Mouse (Mus musculus) hindbrain, embryonic 11.5 days (tissue): ENCODE measurements around the gene Jmjd1c. TPM values are rescaled to one million over a fixed set of nuclear protein-coding genes. Genes with fewer than 3 reads are reported as not detected.

Experiments used
- ATAC-seq: fragments of 200-750 bp; cut with Nextera tagmentation; 2 replicates; pipeline ENCODE4 v1.8.0; 2017; ENCODE audit warnings: mild to moderate bottlenecking, moderate TSS enrichment, moderate library complexity; ENCODE audit not compliant: low FRiP score
- DNase-seq: peaks from one replicate; pipeline ENCODE4 v3.0.0-alpha.2; 2015; ENCODE audit warnings: low spot score
- H3K27ac ChIP-seq: fragments of 300-500 bp; sonication (generic); 2 replicates; pipeline ENCODE4 v1.5.1; 2014; ENCODE audit warnings: mild to moderate bottlenecking, low read depth, low read length
- H3K27me3 ChIP-seq: fragments of 300-500 bp; sonication (generic); 2 replicates; pipeline ENCODE4 v1.6.1; 2014; ENCODE audit warnings: mild to moderate bottlenecking, low read length, moderate library complexity, mixed read lengths; ENCODE audit not compliant: control insufficient read depth, insufficient read depth
- H3K36me3 ChIP-seq: fragments of 300-500 bp; sonication (generic); 2 replicates; pipeline ENCODE4 v1.6.1; 2014; ENCODE audit warnings: mild to moderate bottlenecking, low read length, moderate library complexity, mixed read lengths; ENCODE audit not compliant: control insufficient read depth, insufficient read depth
- H3K4me1 ChIP-seq: fragments of 300-500 bp; sonication (generic); replicated peaks from 2 replicates; pipeline ENCODE4 v1.6.1; 2014; ENCODE audit warnings: low read length, mixed read lengths; ENCODE audit not compliant: control insufficient read depth, insufficient read depth
- H3K4me2 ChIP-seq: fragments of 300-500 bp; sonication (generic); replicated peaks from 2 replicates; pipeline ENCODE4 v1.6.1; 2014; ENCODE audit warnings: mild to moderate bottlenecking, low read depth, low read length
- H3K4me3 ChIP-seq: fragments of 300-500 bp; sonication (generic); 2 replicates; pipeline ENCODE4 v1.5.1; 2014; ENCODE audit warnings: low read depth, low read length
- H3K9ac ChIP-seq: fragments of 300-500 bp; sonication (generic); 2 replicates; pipeline ENCODE4 v1.6.1; 2014; ENCODE audit warnings: low read depth, low read length
- H3K9me3 ChIP-seq: fragments of 300-500 bp; sonication (generic); 2 replicates; pipeline ENCODE4 v1.6.1; 2016; ENCODE audit warnings: low read length; ENCODE audit not compliant: control insufficient read depth
- WGBS: fragments of 180-500 bp; shearing (Covaris S2); extraction: QIAGEN DNeasy Blood & Tissue Kit; methylation state at CpG from one replicate; pipeline ENCODE4 v1.1.7; 2014; 5-methylcytosine and 5-hydroxymethylcytosine counted together
- polyA plus RNA-seq: library from polyadenylated mRNA; unstranded; fragments of >200 nt; fragmentation: Nextera tagmentation; extraction: Ambion mirVana; gene quantifications from 2 replicates; pipeline ENCODE4 v1.2.1, GENCODE M21; 2014

Gene Jmjd1c
- polyA plus RNA-seq, 1 experiment from 2014 or later: 63.8 TPM

DNA sequence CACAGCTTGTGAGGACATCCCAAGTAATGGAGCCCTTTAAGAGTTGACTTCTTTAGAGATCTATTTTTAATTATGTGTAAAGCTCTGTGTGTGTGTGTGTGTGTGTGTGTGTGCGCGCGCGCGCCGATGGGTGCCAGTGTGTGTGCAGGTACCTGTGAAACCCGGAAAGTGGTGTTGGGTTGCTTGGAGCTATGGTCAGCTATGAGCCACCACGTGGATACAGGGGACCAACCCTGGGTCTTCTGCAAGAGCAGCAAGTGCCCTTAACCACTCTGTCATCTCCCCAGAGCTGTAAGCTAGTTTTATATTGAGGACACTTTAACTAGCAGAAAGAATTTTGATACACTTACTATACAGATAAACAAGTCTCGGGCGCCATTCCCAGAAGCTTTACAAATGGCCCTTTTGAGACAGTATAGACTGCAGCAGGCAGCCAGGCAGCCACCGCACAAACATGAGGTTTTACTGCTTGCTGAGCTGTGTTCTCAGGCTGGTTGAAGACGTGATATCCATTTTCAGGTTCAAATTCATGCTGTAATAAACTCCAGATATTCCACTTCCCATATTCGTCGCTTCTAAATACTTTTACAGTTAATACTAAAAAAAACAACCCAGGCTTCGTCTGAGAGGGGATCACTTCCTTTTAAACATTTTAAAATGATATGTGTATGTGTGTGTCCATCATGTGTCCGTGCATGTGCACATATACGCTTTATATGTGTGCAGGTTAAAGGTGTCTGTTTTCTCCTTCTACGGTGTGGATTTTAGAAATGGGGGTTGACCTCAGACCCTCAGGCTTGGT is 14.5 kb upstream of the Jmjd1c start:
- H3K36me3 ChIP-seq: no peaks in the 10 kb centered on the region
- no peaks in the 10 kb centered on the region for H3K27me3 ChIP-seq
- H3K4me3 ChIP-seq: no peak overlapping the region
- H3K9me3 ChIP-seq: no peaks in the 10 kb centered on the region
- DNase-seq: no peak
- 85% methylated on average over 18 of the region's 18 CpGs for WGBS
- no peak overlapping the region for H3K27ac ChIP-seq
- no peak for ATAC-seq
- H3K4me1 ChIP-seq: 0 out of 2 replicates have a peak, but pooled peaks cover 2% of the 10 kb centered on the region
- no peak overlapping the region for H3K9ac ChIP-seq
- H3K4me2 ChIP-seq: no peak overlapping the region

DNA sequence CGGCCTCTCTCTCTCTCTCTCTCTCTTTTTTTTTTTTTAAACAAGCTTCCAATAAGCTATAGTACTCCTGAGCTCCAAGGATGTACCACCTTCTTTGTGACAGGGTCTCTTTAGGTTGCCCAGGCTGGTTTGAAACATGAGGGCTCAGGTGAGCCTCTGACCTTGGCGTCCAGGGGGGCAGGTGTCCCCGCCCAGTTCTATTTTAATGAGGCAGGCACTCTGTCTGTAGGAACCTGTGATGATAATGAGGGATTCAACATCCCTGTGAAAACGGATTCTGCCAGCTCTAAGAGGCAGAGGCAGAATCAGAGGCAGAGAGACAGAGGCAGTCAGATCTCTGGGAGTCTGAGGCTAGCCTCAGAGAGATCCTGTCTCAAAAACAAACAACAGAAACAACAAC is 13.4 kb upstream of the Jmjd1c start:
- no peak for DNase-seq
- Histone ChIP-seq H3K36me3 (no peaks in the 10 kb centered on the region), H3K4me2 (no peak overlapping the region), H3K4me1 (0 out of 2 replicates have a peak, but pooled peaks cover 2% of the 10 kb centered on the region), H3K27ac (no peak overlapping the region), H3K9me3 (no peaks in the 10 kb centered on the region), H3K4me3 (no peak overlapping the region), H3K27me3 (no peaks in the 10 kb centered on the region), H3K9ac (no peak overlapping the region)
- 83% methylated on average over 4 of the region's 4 CpGs for WGBS
- no peak for ATAC-seq

DNA sequence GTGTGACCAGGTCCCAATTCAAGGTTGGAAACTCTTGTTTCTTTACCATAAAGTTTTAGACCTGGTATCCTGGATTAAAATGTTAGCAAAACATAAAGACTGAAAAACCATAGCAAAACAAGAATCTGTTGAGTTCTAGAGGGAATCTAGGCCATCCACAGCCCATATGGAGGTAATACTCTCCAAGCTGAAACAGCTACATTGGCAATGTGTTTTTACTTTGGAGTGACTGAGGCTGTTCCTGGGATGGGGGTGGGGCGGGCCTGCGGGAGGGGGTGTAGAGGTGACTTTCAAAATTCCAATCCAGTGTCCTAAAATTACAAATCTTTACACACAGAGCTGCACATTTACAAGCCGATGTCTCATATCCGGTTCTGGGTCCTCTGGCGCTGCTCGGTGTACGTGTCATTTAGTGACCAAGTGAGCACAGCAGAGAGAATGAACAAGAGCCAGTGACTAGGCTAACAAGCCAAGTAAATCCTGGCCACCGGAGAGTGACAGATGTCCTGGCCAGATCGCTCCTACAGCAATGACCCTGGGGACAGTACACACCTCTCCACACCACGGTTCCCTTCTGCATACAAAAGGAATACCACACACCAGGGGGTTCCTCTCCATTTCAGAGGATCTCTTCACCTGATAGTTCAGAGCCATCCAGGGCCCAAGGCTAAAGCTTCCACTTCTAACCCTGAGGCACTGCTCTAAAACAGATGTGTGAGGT is 12.3 kb upstream of the Jmjd1c start:
- no peak overlapping the region for H3K4me3 ChIP-seq
- no peaks in the 10 kb centered on the region for H3K27me3 ChIP-seq
- H3K9me3 ChIP-seq: no peaks in the 10 kb centered on the region
- H3K36me3 ChIP-seq: no peaks in the 10 kb centered on the region
- no peak overlapping the region for H3K27ac ChIP-seq
- H3K9ac ChIP-seq: no peak overlapping the region
- ATAC-seq (no peak), DNase-seq (no peak)
- 0 out of 2 replicates have a peak, but pooled peaks cover 2% of the 10 kb centered on the region for H3K4me1 ChIP-seq
- no peak overlapping the region for H3K4me2 ChIP-seq
- WGBS: 65% methylated on average over 10 of the region's 10 CpGs

DNA sequence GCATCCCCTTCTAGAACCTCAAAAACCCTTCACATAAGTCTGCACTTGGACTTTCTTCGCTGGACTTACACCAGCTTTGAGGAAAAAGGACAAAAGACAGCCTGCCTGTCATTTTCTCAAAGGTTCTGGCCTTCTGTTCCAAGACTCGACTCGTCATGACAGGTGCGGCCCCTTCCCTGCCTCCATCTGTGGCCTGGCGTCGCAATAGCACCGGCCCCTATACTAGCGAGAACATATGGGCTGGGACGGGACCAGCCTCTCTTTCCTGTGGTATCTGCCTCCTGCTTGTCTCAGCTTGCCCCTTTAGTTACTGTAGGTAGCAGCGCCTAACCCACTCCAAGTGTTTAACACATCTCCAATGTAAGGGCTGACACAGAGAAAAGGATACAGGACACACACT is 10.8 kb upstream of the Jmjd1c start:
- WGBS: 85% methylated on average over 10 of the region's 10 CpGs
- no peak for ATAC-seq
- Histone ChIP-seq H3K4me3 (no peak overlapping the region), H3K4me1 (no peaks in the 10 kb centered on the region), H3K36me3 (no peaks in the 10 kb centered on the region), H3K4me2 (no peak overlapping the region), H3K9me3 (no peaks in the 10 kb centered on the region), H3K27me3 (no peaks in the 10 kb centered on the region), H3K27ac (no peak overlapping the region), H3K9ac (no peak overlapping the region)
- DNase-seq: no peak

DNA sequence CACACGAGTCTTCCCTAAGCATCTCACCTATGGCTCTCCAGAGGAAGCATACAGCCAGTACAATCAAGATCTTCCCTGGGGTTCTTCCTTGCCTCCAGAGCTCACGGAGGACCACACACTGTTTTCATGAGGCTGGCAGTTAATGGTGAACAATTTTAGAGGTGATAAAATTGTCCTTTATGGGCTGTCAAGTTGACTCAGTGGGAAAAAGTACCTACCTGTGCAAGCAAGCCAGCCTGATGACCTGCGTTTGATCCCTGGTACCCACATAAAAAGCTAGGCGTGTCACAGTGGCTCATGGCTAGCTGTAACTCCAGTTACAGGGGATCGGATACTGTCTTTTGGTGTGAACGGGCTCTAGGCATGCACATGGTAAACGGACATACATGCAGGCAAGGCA is 10.0 kb upstream of the Jmjd1c start:
- Histone ChIP-seq H3K27me3 (no peaks in the 10 kb centered on the region), H3K4me3 (no peak overlapping the region), H3K9me3 (no peaks in the 10 kb centered on the region), H3K4me1 (no peaks in the 10 kb centered on the region), H3K4me2 (no peak overlapping the region), H3K27ac (no peak overlapping the region), H3K9ac (no peak overlapping the region), H3K36me3 (no peaks in the 10 kb centered on the region)
- ATAC-seq (no peak), DNase-seq (no peak)
- 94% methylated on average over 6 of the region's 7 CpGs for WGBS

DNA sequence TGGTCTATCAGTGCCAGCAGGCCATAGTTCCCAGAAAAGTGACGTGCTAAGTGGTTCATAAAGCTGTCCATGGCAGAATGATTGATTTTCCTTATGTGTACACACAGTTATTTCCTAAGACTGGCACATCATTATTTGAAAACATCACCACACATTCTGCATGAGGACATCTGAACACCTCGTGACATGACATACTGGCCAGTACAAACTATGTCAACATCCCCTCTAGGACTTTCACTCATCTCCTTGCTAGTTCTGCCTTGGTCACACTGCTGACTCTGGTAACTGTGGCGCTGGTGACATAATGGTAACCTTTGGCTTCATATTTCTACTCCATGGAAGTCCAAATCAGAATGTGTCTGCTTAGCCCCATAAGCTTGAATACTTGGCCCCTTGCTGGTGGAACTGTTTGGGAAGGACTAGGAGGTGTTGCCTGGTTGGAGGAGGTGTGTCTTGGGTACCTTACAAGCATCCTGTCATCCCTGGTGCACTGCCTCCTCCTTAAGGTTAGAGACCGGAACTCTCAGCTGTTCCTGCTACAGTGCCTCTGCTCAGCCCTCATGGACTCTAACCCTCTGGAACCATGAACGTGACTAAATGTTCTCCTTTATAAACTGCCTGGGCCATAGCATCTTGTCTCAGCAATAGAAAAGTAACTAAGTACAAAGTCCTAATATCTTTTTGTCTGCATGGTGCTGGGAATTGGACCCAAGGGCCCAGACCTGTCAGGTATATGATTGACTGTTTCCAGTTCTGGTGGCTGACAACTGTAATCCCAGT is 8.3 kb upstream of the Jmjd1c start:
- Histone ChIP-seq H3K4me1 (no peaks in the 10 kb centered on the region), H3K27ac (no peak overlapping the region), H3K9ac (no peak overlapping the region), H3K27me3 (no peaks in the 10 kb centered on the region), H3K4me3 (no peak overlapping the region), H3K9me3 (no peaks in the 10 kb centered on the region), H3K36me3 (no peaks in the 10 kb centered on the region), H3K4me2 (no peak overlapping the region)
- DNase-seq (no peak), ATAC-seq (no peak)
- WGBS: 92% methylated on average over 5 of the region's 5 CpGs

DNA sequence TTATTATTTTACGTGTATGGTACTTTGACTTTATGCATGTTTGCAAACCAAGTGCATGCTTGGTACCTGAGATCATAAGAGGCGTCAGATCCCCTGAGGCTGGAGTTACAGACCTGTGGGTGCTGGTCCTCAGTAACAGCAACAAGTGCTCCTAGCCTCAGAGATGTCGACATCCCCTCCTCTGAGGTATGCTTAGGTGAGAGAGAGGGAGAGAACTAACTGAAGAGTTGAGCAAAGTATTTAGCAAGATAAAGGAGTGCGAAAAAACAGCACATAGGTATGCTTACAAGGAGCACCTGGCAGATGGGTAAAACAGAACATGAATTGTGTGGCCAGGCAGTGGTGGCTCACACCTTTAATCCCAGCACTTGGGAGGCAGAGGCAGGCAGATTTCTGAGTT is 5.3 kb upstream of the Jmjd1c start:
- no peaks in the 10 kb centered on the region for H3K9me3 ChIP-seq
- H3K9ac ChIP-seq: no peak overlapping the region
- WGBS: 86% methylated on average over 4 of the region's 4 CpGs
- no peaks in the 10 kb centered on the region for H3K27me3 ChIP-seq
- H3K4me2 ChIP-seq: no peak overlapping the region
- H3K36me3 ChIP-seq: no peaks in the 10 kb centered on the region
- ATAC-seq (no peak), DNase-seq (no peak)
- H3K4me3 ChIP-seq: no peak overlapping the region
- H3K27ac ChIP-seq: no peak overlapping the region
- no peaks in the 10 kb centered on the region for H3K4me1 ChIP-seq

DNA sequence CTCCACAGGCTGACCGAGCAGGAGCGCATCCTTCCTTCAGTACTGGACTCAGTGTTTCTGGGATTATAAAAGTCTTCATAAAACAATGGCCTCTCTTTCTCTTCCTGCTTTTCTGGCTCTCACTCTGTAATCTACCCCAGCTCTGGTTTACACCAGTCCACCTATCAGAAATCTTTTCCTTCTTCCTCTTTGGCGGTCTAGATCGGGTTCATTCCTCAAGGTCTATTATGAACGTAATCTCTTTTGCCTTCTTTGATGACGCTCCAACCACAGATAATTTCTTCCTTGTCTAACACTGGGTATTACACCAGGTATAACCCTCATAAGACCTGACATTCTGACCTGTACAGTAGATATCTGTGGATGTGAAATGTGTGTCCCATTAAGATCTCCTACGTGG is 1.0 kb upstream of the Jmjd1c start:
- Histone ChIP-seq H3K27me3 (no peaks in the 10 kb centered on the region), H3K4me2 (no peak overlapping the region; the same call in 1 of the 2 replicates), H3K27ac (no peak overlapping the region), H3K36me3 (no peaks in the 10 kb centered on the region), H3K4me3 (no peak overlapping the region), H3K9me3 (no peaks in the 10 kb centered on the region), H3K4me1 (no peaks in the 10 kb centered on the region; the same call in 1 of the 2 replicates), H3K9ac (no peak overlapping the region)
- 89% methylated on average over 7 of the region's 7 CpGs for WGBS
- no peak for DNase-seq
- ATAC-seq: no peak
